Mouse (Mus musculus) CD4-positive naive resting alpha-beta T cell, adult 57 days (primary cell): ENCODE data around the gene Mvb12b. TPM values are rescaled to one million over a fixed set of nuclear protein-coding genes. Genes with fewer than 3 reads are reported as not detected.

Source experiments
- total RNA-seq: library from RNA; stranded (reverse); gene quantifications from one replicate; pipeline ENCODE4 v1.2.4, GENCODE M21; 2023

Gene Mvb12b
- total RNA-seq: 13.4 TPM

DNA sequence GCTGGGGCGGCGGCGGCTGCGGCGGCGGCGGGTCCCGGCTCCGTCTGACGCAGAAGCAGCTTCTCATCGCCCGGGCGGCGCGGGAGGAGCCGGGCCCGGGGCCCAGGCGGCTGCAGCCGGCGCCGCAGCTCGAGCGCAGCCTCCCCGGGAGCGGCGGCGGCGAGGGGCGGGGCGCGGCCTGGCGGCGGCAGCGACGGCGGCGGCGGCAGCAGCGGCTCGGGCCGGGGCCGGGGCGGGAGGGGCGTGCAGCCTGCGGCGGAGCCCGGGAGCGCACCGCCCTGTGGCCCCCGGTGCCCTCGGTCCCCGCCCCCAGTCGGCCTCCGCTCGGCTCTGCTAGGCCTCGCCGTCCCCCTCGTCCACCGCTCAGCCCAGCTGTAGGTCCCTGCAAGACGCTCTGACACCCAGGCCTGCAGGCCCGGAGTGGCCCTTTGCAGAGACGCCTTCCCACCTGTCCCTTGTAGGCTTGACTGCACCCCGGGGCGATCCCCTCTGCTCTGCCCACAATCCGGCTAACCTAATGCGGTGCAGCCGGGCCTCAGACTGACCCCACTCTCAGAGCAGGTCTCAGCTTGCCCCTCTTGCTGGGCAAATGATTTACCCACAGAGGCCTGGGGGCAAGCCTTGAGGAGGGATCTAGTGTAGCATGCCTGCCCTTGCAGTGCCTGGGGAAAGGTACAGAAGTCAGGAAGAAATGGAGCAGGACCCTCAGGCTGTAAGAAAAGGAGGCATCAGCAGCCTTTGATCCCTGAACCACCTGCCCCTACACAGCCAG, at the start of gene Mvb12b:
Gene Mvb12b (minus strand): TSS at position 619 of the 772 bp plus-strand sequence.

Other genes starting within 250 kb of the Mvb12b start
- not detected for gene Lmx1b, start 247.4 kb downstream of the Mvb12b start, total RNA-seq